Mouse (Mus musculus) frontal cortex, postnatal 14 days (tissue): ENCODE data around the gene Gm10378.
"Not testable (repeated sequence)": the region's sequence is repeated elsewhere in the genome, so short reads cannot be mapped to it uniquely, and the experiment has no call there.

Experiments
- DNase-seq, 2 experiments: peaks; one replicate each; pipeline ENCODE4 v3.0.0; 2022; ENCODE audit warnings: low spot score in 2 of 2

The Gm10378 gene

GRCm38 (mm10) chr14:42655638-42656037 is at the start of gene Gm10378:
Gene Gm10378 (plus strand): TSS chr14:42655938.
- DNase-seq, result not testable (repeated sequence)

DNA sequence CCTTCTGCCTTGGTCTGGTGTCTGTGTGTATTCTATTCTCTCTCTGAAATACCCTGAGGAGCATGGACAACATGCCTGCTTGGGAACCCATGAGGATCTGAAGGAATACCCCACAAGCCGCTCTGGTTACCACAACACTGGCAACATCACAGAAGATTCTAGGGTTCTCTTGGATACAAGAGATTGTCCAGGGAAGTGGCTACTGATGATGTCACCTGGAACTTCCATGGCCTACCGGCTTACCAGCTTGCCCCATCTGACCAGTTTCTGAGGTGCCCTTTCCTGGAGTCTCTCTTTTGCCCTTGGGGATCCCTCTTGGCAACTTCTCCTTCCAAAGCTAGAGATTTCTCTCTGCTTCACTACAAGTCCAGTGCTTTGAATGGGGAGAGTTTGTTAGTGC is 13.9 kb upstream of the Gm10378 start, which contains the start of gene Gm3633:
Gm3633 (minus strand) TSS at position 101 of the 400 bp plus-strand sequence.
- not testable (repeated sequence) for DNase-seq
